Mouse (Mus musculus) embryonic fibroblast, embryonic 13.5 days (primary cell): ENCODE data around the gene Emid1.

Experiments used
- CTCF ChIP-seq: IDR thresholded peaks from 2 replicates; pipeline ENCODE4 v1.5.1; 2011; ENCODE audit warnings: mild to moderate bottlenecking, control low read depth, low read length, moderate library complexity, borderline replicate concordance; ENCODE audit not compliant: insufficient read depth
- POLR2A ChIP-seq: IDR thresholded peaks from 2 replicates; pipeline ENCODE4 v1.6.1; 2011; ENCODE audit warnings: low read depth, mild to moderate bottlenecking, control low read depth, low read length, moderate library complexity

- TF ChIP-seq CTCF (no peak), POLR2A (no peak)
Observed at GRCm38 (mm10) chr11:5172861-5173260, 20.8 kb upstream of the Emid1 start.
